Mouse (Mus musculus): ENCODE measurements around the gene Tomm6. TPM values are rescaled to one million over a fixed set of nuclear protein-coding genes. Genes with fewer than 3 reads are reported as not detected.

The Tomm6 gene
- polyA plus RNA-seq (2015; fragmentation: Nextera tagmentation; extraction: Ambion mirVana), result 386 and 389 TPM in 2 replicates

DNA sequence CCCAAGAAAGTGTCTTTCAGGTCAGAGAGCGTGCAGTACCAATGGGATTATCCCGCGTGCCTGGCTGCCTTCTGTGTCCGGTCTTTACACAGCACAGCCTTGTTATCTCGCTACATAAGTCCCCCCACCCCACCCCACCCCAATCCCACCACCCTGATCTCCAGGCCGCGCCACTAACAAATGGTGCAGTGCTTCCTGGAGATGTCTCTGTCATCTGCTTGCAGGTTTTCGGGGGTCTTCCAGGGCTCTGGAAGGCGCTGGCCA, at the start of gene Tomm6:
Gene Tomm6 (minus strand): TSS at position 43 of the 264 bp plus-strand sequence.
- no peak; the same call in 1 of the 2 replicates for ATAC-seq (ENCODE audit: insufficient number of reproducible peaks, low FRiP score, low TSS enrichment, low read depth)
- Histone ChIP-seq H3K36me3 (peaks cover 27% of the 10 kb centered on the region), H3K4me1 (peaks cover 24% of the 10 kb centered on the region), H3K4me2 (peak within 1 kb of the TSS; percentile 95), H3K4me3 (peak within 1 kb of the TSS; percentile 80), H3K27me3 (no peaks in the 10 kb centered on the region), H3K27ac (peak within 1 kb of the TSS; percentile 83), H3K9me3 (no peaks in the 10 kb centered on the region), H3K9ac (peak within 1 kb of the TSS; percentile 76)
- 0% methylated on average over 9 of the region's 9 CpGs for WGBS

DNA sequence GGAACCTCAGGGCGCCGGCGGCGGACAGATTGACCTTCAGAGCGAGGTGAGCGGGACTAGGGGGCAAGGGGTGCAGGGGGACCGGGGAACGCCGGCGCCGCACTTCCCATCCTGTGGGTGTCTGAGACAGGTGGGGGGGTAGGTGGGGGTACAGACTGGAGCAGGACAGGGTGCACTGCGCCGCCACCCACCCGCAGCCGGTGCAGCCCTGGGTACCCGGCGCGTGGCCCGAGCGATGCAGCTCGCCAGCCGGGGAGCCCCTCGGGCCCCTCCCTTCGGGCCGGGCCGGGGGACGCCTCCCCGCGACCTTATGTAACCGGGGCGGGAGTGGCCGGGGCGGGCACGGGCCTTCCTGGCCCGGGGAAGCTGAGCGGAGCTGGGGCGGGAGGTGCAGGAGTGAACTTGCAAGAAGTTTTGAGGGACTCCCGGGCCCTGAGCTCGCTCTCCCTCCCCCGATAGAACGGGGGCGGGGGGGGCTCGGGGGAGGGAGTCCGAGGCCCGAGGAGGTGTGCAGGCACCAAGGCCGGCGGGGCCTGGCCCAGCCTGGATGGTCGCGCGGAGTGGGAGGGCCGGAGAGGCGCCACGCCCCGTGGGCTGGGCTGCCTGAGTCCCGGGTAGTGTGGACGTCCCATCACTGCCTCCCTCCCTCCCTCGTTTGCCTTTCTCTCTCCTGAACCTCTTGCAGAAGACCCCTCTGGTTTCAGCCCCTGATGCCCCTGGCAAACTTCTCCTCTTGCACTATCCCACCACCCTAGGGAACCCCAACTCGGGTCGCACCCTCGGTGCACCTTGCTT, 49.3 kb upstream of the Tomm6 start:
- H3K27ac ChIP-seq, result peak overlapping the region; percentile 94
- H3K4me2 ChIP-seq, result peak overlapping the region; percentile 94
- H3K4me1 ChIP-seq, result peaks cover 24% of the 10 kb centered on the region
- no peaks in the 10 kb centered on the region for H3K27me3 ChIP-seq
- no peaks in the 10 kb centered on the region for H3K36me3 ChIP-seq
- H3K9ac ChIP-seq, result peak overlapping the region; percentile 76
- peak; percentile 91 for ATAC-seq (ENCODE audit: insufficient number of reproducible peaks, low FRiP score, low TSS enrichment, low read depth)
- H3K9me3 ChIP-seq, result no peaks in the 10 kb centered on the region
- WGBS, result 0% methylated on average over 47 of the region's 60 CpGs
- H3K4me3 ChIP-seq, result peak overlapping the region; percentile 87

DNA sequence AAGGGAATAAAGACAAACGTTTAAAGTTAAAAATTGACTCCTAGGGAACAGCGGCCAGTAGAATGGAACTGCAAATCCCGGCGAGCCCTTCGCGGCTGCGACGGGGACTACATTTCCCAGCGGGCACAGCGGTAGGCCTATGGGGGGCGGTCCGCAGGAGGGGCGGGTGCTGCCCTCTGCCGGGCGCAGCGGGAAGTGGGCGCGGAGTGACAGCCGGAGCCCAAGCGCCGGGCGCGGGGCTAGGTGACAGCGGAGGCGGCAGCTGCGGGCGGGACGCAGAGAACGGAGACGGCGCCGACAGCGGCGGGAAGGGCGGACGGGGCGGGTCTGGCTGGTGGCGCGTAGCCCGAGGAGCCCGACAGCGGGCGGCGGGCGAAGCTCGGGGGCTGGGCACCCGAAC, 48.7 kb upstream of the Tomm6 start, which contains the start of gene Tfeb:
Gene Tfeb (plus strand): TSS at position 175 of the 400 bp plus-strand sequence.
- Histone ChIP-seq H3K9me3 (no peaks in the 10 kb centered on the region), H3K4me1 (peaks cover 24% of the 10 kb centered on the region), H3K4me2 (peak within 1 kb of the TSS; percentile 94), H3K9ac (peak within 1 kb of the TSS; percentile 76), H3K27ac (peak within 1 kb of the TSS; percentile 94), H3K27me3 (no peaks in the 10 kb centered on the region), H3K36me3 (no peaks in the 10 kb centered on the region), H3K4me3 (peak within 1 kb of the TSS; percentile 87)
- peak; percentile 49; the same call in 1 of the 2 replicates for ATAC-seq (ENCODE audit: insufficient number of reproducible peaks, low FRiP score, low TSS enrichment, low read depth)
- 0% methylated on average over 43 of the region's 47 CpGs for WGBS

DNA sequence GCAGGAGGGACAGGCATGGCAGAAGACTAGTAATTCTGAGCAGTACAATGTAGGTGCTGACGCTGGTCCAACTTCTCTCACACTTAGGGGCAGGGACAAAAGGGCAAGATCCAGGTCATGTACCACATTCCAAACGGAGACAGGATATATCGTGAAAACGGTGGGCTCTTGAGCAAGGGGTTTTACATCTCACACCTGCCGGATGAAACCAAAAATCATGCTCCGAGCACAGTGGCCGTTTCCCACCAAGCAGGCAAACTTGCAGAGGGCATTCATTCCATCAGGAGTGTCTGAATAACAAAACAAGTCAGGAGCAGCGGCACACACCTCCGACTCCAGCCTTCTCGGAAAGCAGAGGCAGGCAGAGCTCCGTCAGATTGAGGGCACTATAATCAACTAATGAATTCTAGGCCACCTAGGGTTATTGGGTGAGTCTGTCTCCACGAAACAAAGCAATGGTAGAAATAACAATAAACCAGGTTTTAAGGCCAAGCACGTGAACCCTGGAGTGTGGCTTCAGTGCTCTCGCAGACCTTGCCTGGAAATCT, 47.4 kb upstream of the Tomm6 start:
- no peak for ATAC-seq (ENCODE audit: insufficient number of reproducible peaks, low FRiP score, low TSS enrichment, low read depth)
- H3K4me3 ChIP-seq, result no peak overlapping the region
- no peaks in the 10 kb centered on the region for H3K36me3 ChIP-seq
- no peaks in the 10 kb centered on the region for H3K27me3 ChIP-seq
- H3K4me1 ChIP-seq, result peaks cover 24% of the 10 kb centered on the region
- WGBS, result 74% methylated on average over 14 of the region's 14 CpGs
- no peak overlapping the region for H3K4me2 ChIP-seq
- H3K9ac ChIP-seq, result no peak overlapping the region
- H3K9me3 ChIP-seq, result no peaks in the 10 kb centered on the region
- no peak overlapping the region for H3K27ac ChIP-seq

DNA sequence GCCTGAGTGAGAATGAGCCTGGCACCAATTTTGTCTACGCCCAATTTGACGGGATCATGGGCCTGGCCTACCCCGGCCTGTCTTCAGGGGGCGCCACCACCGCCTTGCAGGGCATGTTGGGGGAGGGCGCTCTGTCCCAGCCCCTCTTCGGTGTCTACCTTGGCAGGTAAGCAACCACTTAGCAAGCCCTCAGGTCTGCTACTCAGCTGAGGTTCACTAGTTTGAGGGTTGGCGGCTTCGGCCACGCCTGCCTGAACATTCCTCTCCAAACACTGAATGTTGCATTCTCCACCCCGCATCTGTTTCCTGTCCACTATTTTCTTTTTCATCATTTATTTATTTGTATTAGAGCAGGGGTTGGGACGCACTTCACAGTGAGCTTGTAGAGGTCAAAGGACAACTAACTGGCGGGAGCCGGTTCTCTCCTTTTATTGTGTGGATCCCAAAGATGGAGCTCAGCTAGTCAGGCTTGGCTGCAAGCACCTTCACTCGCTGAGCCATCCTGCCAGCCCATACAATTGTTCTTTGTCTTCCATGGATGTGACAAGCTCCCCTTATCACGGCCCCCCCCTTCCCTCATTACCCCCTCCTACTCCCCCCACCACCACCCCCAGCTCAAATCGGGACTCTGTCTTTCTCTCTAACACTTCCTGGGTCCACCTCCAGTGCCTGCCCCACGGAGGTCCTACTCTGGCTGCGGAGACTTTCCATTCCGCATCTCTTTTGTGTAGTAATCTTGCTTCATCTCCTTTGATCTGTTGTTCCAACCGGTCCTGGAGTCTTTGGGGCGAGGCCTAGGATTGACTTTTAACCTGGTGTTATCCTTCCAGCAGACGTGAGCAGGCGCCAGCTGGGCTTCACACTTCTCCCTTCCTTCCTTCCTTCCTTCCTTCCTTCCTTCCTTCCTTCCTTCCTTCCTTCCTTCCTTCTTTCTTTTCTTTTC, 42.7 kb upstream of the Tomm6 start:
- H3K4me2 ChIP-seq, result no peak overlapping the region
- no peak overlapping the region for H3K4me3 ChIP-seq
- ATAC-seq (ENCODE audit: insufficient number of reproducible peaks, low FRiP score, low TSS enrichment, low read depth), result no peak
- 64% methylated on average over 24 of the region's 24 CpGs for WGBS
- no peaks in the 10 kb centered on the region for H3K9me3 ChIP-seq
- no peaks in the 10 kb centered on the region for H3K27me3 ChIP-seq
- H3K9ac ChIP-seq, result no peak overlapping the region
- H3K4me1 ChIP-seq, result no peaks in the 10 kb centered on the region
- H3K36me3 ChIP-seq, result no peaks in the 10 kb centered on the region
- H3K27ac ChIP-seq, result no peak overlapping the region

DNA sequence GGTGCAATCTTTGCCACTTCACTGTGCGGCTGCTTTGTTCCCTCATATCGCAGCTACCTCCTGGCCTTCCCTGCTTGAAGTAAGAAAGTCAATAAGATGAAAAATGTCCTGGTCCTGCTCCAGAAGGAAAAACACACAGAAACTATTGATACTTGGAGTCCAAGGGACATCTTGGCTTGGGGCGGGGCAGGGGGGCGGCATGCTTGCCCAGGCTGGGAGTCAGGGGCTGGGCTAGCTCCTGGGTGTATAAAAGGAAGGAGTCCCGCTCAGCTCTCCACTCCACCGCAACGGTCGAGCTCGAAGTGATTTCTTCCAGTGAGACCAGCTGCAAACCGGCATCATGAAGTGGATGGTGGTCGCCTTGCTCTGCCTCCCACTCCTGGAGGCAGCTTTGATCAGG, 38.4 kb upstream of the Tomm6 start, which contains the start of gene Pgc:
Gene Pgc (plus strand): TSS at position 277 of the 400 bp plus-strand sequence.
- no peak within 1 kb of the TSS for H3K27ac ChIP-seq
- H3K9me3 ChIP-seq, result no peaks in the 10 kb centered on the region
- no peak within 1 kb of the TSS for H3K4me3 ChIP-seq
- no peaks in the 10 kb centered on the region for H3K27me3 ChIP-seq
- ATAC-seq (ENCODE audit: insufficient number of reproducible peaks, low FRiP score, low TSS enrichment, low read depth), result no peak
- no peak within 1 kb of the TSS for H3K4me2 ChIP-seq
- H3K9ac ChIP-seq, result no peak within 1 kb of the TSS
- 70% methylated on average over 11 of the region's 11 CpGs for WGBS
- no peaks in the 10 kb centered on the region for H3K36me3 ChIP-seq
- no peaks in the 10 kb centered on the region for H3K4me1 ChIP-seq

DNA sequence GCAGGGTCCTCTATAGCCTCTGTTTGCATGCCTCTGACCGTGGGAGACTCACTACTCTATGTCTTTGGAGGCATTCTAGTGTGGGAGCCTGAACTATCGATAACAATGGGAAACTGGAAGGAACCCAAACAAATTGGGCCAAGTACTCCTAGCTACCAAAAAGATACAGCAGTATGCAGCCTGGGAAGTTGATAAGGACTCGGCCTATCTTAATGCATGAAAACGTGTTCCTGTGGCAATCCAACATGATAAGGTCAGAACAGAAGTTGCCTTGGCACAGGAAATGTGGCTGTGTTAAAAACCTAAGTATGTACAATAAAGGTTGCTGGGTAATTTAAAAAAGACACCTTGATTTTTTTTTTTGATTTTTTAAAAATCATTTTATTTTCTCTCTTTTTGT, 33.0 kb upstream of the Tomm6 start:
- no peaks in the 10 kb centered on the region for H3K9me3 ChIP-seq
- no peak overlapping the region for H3K4me3 ChIP-seq
- WGBS, result 85% methylated on average over 4 of the region's 4 CpGs
- H3K4me2 ChIP-seq, result no peak overlapping the region
- H3K4me1 ChIP-seq, result no peaks in the 10 kb centered on the region
- no peak overlapping the region for H3K27ac ChIP-seq
- no peak overlapping the region for H3K9ac ChIP-seq
- ATAC-seq (ENCODE audit: insufficient number of reproducible peaks, low FRiP score, low TSS enrichment, low read depth), result no peak
- H3K27me3 ChIP-seq, result no peaks in the 10 kb centered on the region
- H3K36me3 ChIP-seq, result no peaks in the 10 kb centered on the region

DNA sequence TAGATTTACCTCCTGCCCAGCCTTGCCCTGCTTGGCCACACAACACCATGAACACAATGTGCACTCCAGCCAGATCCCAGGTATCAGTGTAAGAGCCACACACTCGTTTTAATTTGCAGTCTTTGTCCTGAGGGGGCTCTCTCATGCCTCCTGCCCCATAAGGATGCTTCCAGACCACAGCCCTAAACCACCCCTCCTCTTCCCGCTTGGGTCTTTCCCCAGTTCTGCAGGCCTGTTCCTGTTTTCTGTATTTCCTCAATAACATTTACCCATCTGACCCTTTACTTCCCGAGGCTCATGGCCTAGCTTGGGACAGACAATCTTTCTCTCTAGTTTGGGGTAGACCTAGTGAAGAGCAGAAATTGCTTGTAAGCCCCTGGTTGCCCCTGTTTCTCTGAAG, 26.9 kb upstream of the Tomm6 start:
- no peak overlapping the region for H3K27ac ChIP-seq
- H3K27me3 ChIP-seq, result no peaks in the 10 kb centered on the region
- H3K4me3 ChIP-seq, result no peak overlapping the region
- 52% methylated on average over 3 of the region's 3 CpGs for WGBS
- no peak for ATAC-seq (ENCODE audit: insufficient number of reproducible peaks, low FRiP score, low TSS enrichment, low read depth)
- no peak overlapping the region for H3K9ac ChIP-seq
- no peaks in the 10 kb centered on the region for H3K4me1 ChIP-seq
- no peaks in the 10 kb centered on the region for H3K9me3 ChIP-seq
- no peaks in the 10 kb centered on the region for H3K36me3 ChIP-seq
- no peak overlapping the region for H3K4me2 ChIP-seq

DNA sequence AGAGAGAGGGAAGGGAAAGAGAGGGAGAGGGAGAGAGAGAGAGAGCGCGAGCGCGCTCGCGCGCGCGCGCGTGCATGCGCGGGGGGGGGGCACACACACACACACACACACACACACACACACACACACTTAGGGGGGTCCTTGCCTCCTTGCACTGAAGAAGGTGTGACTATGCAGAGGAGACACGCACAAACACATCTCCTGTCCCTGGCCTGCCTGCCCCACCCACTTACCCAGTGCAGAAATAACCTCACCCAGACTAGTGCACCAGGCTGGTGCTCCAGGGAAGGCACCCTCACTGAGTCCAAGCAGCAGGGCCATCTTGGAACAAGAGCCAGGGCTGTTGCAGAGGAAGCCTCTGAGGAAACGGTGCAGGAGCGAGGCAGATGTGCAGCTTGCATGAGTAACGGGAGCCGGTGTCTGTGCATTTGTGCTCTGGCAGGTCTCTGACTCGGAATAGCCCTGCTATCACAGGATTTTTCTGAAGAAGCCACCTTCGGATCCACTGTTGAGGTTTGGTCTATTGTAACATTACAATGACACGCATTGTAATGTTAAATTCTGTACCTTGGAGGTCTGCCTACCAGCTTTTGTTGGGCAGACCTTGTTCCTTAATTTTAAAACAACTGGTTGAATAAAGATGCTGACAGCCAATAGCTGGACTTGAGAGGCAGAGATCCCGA, 24.8 kb upstream of the Tomm6 start:
- H3K4me2 ChIP-seq, result no peak overlapping the region
- no peak overlapping the region for H3K9ac ChIP-seq
- WGBS, result 59% methylated on average over 9 of the region's 22 CpGs
- H3K4me3 ChIP-seq, result no peak overlapping the region
- H3K9me3 ChIP-seq, result no peaks in the 10 kb centered on the region
- ATAC-seq (ENCODE audit: insufficient number of reproducible peaks, low FRiP score, low TSS enrichment, low read depth), result no peak
- H3K27me3 ChIP-seq, result no peaks in the 10 kb centered on the region
- no peaks in the 10 kb centered on the region for H3K36me3 ChIP-seq
- no peak overlapping the region for H3K27ac ChIP-seq
- H3K4me1 ChIP-seq, result no peaks in the 10 kb centered on the region

DNA sequence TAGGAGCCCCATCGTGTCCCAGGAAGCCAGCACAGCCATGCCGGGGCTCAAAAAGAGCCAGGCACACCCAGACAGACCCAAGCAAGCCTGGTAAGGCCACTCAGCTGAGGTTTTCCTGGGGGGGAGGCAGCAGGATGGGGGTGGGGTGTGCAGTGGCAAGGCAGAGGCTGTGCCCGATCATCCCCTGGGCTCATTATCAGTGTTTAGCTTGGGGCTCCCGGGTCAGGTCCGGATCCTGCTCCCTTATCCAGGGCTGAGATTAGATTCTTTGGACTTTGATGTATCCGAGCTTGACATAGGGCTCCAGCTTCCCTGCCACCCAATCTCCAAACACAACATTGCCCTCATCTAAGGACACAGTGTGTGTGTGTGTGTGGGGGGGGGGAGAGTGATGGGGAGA, 23.7 kb upstream of the Tomm6 start:
- H3K27ac ChIP-seq, result no peak overlapping the region
- H3K4me2 ChIP-seq, result no peak overlapping the region
- no peak overlapping the region for H3K4me3 ChIP-seq
- no peaks in the 10 kb centered on the region for H3K9me3 ChIP-seq
- 0 out of 2 replicates have a peak, but pooled peaks cover under 1% of the 10 kb centered on the region for H3K4me1 ChIP-seq
- ATAC-seq (ENCODE audit: insufficient number of reproducible peaks, low FRiP score, low TSS enrichment, low read depth), result no peak
- H3K27me3 ChIP-seq, result no peaks in the 10 kb centered on the region
- 59% methylated on average over 6 of the region's 6 CpGs for WGBS
- no peak overlapping the region for H3K9ac ChIP-seq
- no peaks in the 10 kb centered on the region for H3K36me3 ChIP-seq

DNA sequence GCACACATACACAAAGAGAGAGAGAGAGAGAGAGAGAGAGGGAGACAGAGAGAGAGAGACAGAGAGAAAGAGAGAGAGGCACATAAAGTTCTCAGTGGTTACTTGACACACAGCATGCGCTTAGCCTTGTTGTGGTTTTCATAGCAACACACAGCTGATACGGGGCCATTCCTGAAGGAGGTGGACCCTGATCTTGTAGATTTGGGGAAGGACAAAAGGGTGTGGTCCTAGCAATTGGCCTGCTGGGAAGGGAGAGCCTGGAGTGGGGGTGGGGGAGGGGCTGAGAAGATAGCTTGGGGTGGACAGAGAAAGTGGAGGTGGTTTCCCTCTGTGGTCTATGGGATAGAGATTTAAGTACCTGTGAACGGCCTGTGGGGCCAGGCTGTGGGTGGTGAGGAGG, 21.9 kb upstream of the Tomm6 start:
- Histone ChIP-seq H3K9ac (no peak overlapping the region), H3K4me2 (no peak overlapping the region), H3K27ac (no peak overlapping the region), H3K9me3 (no peaks in the 10 kb centered on the region), H3K27me3 (no peaks in the 10 kb centered on the region), H3K36me3 (0 out of 2 replicates have a peak, but pooled peaks cover under 1% of the 10 kb centered on the region), H3K4me3 (no peak overlapping the region), H3K4me1 (0 out of 2 replicates have a peak, but pooled peaks cover 3% of the 10 kb centered on the region)
- 65% methylated on average over 3 of the region's 3 CpGs for WGBS
- no peak for ATAC-seq (ENCODE audit: insufficient number of reproducible peaks, low FRiP score, low TSS enrichment, low read depth)

Data from limb, embryonic 15.5 days (tissue).